8 mouse cellular contexts compared by ENCODE assay signal in the genomic region with DNA sequence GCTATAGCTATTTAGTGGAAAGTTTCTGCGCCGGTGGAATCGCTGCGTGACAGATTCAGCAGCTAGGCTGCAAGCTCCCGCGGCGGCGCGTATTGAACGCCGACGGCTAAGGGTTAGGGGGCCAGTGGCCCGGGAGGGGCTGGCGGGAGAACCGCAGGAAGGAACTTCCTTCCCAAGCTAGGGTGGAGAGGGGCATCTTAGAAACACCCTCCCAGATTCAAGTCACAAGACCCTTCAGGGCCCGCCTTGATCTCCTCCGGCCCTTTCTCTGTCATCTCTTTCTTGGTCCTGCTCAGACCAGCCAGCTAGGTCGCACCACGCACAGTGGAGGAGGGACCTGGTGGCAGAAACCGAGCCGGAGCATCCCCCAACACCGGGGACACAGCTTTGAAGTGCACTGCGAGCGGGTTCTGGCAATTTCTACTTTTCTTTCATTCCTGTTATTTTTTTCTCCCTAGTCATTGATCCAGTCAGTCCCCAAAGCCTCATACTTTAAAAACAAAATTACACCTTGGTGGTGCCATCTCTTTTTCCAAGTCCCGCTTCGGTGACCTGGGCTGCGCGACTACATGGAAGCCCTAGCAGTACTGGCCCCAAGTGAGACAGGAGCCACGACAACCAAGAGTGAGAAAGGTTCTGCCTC. TPM values are rescaled to one million over a fixed set of nuclear protein-coding genes. Genes with fewer than 3 reads are reported as not detected.
DNase-seq lines count a peak whose midpoint lies in the region; ATAC-seq and TF ChIP-seq lines count a peak whose summit lies in the region.

No protein-coding gene starts in this region.

- peak overlapping the region; percentile 65 for H3K4me3 ChIP-seq in kidney, embryonic 15.5 days (replicated peaks)
- peak overlapping the region; percentile 61 for H3K4me3 ChIP-seq in heart, adult 2 months
- H3K4me3 ChIP-seq in limb, embryonic 10.5 days = peak overlapping the region; percentile 78
- H3K4me3 ChIP-seq in midbrain, embryonic 13.5 days (replicated peaks) = peak overlapping the region; percentile 86

- no peak for TF ChIP-seq CTCF in heart, adult 2 months (IDR thresholded peaks at IDR 0.05)

- H3K4me1 ChIP-seq in kidney, embryonic 15.5 days = peaks cover 43% of the 10 kb centered on the region
- no peaks in the 10 kb centered on the region; the same call in 1 of the 2 replicates for H3K4me1 ChIP-seq in heart, adult 2 months (ENCODE audit: control insufficient read depth, insufficient read depth, low read length)
- H3K4me1 ChIP-seq in limb, embryonic 10.5 days = peaks cover 49% of the 10 kb centered on the region
- H3K4me1 ChIP-seq in midbrain, embryonic 13.5 days (replicated peaks) = peaks cover 51% of the 10 kb centered on the region

- no peaks in the 10 kb centered on the region for H3K79me2 ChIP-seq in heart, adult 2 months (replicated peaks; ENCODE audit: control insufficient read depth, insufficient read depth, low read length)

- H3K9me3 ChIP-seq in kidney, embryonic 15.5 days (replicated peaks) = no peaks in the 10 kb centered on the region
- H3K9me3 ChIP-seq in limb, embryonic 10.5 days (replicated peaks) = no peaks in the 10 kb centered on the region
- H3K9me3 ChIP-seq in midbrain, embryonic 13.5 days = no peaks in the 10 kb centered on the region

- WGBS in kidney, embryonic 15.5 days = 1% methylated on average over 29 of the region's 29 CpGs
- 1% methylated on average over 29 of the region's 29 CpGs for WGBS in heart, adult 2 months
- WGBS in limb, embryonic 10.5 days = under 1% methylated on average over 29 of the region's 29 CpGs
- 0% methylated on average over 29 of the region's 29 CpGs for WGBS in midbrain, embryonic 13.5 days

- peaks cover 54% of the 10 kb centered on the region for H3K27me3 ChIP-seq in kidney, embryonic 15.5 days
- peaks cover 9% of the 10 kb centered on the region for H3K27me3 ChIP-seq in heart, adult 2 months (ENCODE audit: control insufficient read depth, insufficient read depth, low read length)
- H3K27me3 ChIP-seq in limb, embryonic 10.5 days (ENCODE audit: low read depth, poor library complexity, severe bottlenecking) = peaks cover 10% of the 10 kb centered on the region; the same call in 1 of the 2 replicates
- H3K27me3 ChIP-seq in midbrain, embryonic 13.5 days = peaks cover 8% of the 10 kb centered on the region; the same call in 1 of the 2 replicates

- ATAC-seq in kidney, embryonic 15.5 days (replicated peaks; ENCODE audit: low FRiP score) = peak; percentile 30; the same call in 1 of the 2 replicates
- ATAC-seq in midbrain, embryonic 13.5 days = peak; percentile 39

- peak overlapping the region; percentile 96 for H3K4me2 ChIP-seq in kidney, embryonic 15.5 days
- H3K4me2 ChIP-seq in midbrain, embryonic 13.5 days (replicated peaks) = peak overlapping the region; percentile 94

- intact Hi-C loops in heart, adult 2 months (cut with DNase I) = loop anchor here (5.0 kb wide), 2 partner anchors 287 to 892 kb away; no protein-coding TSS in a partner anchor

- TF ChIP-seq POLR2A in heart, adult 2 months (IDR thresholded peaks at IDR 0.05; ENCODE audit: insufficient read depth, low read depth, low read length) = no peak

- peak overlapping the region; percentile 21; the same call in 1 of the 2 replicates for H3K9ac ChIP-seq in kidney, embryonic 15.5 days
- H3K9ac ChIP-seq in heart, adult 2 months (ENCODE audit: low read depth, low read length) = 0 out of 2 replicates have a peak overlapping the region, but pooled peaks have one; percentile 27
- H3K9ac ChIP-seq in midbrain, embryonic 13.5 days (replicated peaks) = peak overlapping the region; percentile 84

- no peaks in the 10 kb centered on the region for H3K36me3 ChIP-seq in kidney, embryonic 15.5 days
- H3K36me3 ChIP-seq in heart, adult 2 months (ENCODE audit: control insufficient read depth, insufficient read depth, low read length) = no peaks in the 10 kb centered on the region
- H3K36me3 ChIP-seq in limb, embryonic 10.5 days = no peaks in the 10 kb centered on the region
- H3K36me3 ChIP-seq in midbrain, embryonic 13.5 days = no peaks in the 10 kb centered on the region

- no peak overlapping the region; the same call in 1 of the 2 replicates for H3K27ac ChIP-seq in kidney, embryonic 15.5 days
- peak overlapping the region; percentile 63 for H3K27ac ChIP-seq in heart, adult 2 months
- peak overlapping the region; percentile 93 for H3K27ac ChIP-seq in limb, embryonic 10.5 days
- H3K27ac ChIP-seq in midbrain, embryonic 13.5 days = peak overlapping the region; percentile 78

- no peak for TF ChIP-seq EP300 in heart, adult 2 months (IDR thresholded peaks at IDR 0.05; ENCODE audit: insufficient read depth, low read depth, low read length)

- no peak for DNase-seq in kidney, adult 18-20 months
- DNase-seq in brain, adult 2 months (ENCODE audit: low read depth, low spot score) = peak; percentile 25
- DNase-seq in heart, adult 2 months = peak; percentile 20 to 37
- DNase-seq in limb, embryonic 10.5 days (ENCODE audit: low spot score) = peak; percentile 68
- no peak for DNase-seq in spleen, adult 18-20 months
- DNase-seq in left cerebral cortex, adult 9 months (ENCODE audit: low spot score in 2 of 2) = no peak

RNA-seq across cellular contexts. Expression of gene Foxp2, which starts 1.1 kb away (rescaled TPM):
- polyA plus RNA-seq in kidney, embryonic 15.5 days (2015; fragmentation: Nextera tagmentation; extraction: Ambion mirVana) = 6.4 and 8.3 TPM in 2 replicates
- total RNA-seq in heart, adult 2 months (2021) = 1 to 10 TPM; 2.0 TPM
- polyA plus RNA-seq in heart, adult 2 months (2012; rRNA removed) = 3.6 TPM in 2 replicates
- polyA plus RNA-seq in limb, embryonic 10.5 days (2016; fragmentation: Nextera tagmentation; extraction: Ambion mirVana) = 9.0 and 17.9 TPM in 2 replicates
- polyA plus RNA-seq in midbrain, embryonic 13.5 days (2015; fragmentation: Nextera tagmentation; extraction: Ambion mirVana) = 56.7 and 71.6 TPM in 2 replicates

Comparison
In these comparisons a context has a peak if more than half of its experiments do, and no peak if none do; other contexts are left out.
1. H3K9ac ChIP-seq: peak in every context shown above with its lines; median percentile 84 in midbrain, embryonic 13.5 days; 27 in heart, adult 2 months; 21 in kidney, embryonic 15.5 days.
2. DNase-seq: peak in brain, adult 2 months (single experiment), heart, adult 2 months (2 of 2) and limb, embryonic 10.5 days (single experiment); none in kidney, adult 18-20 months (single experiment), spleen, adult 18-20 months (0 of 2) and left cerebral cortex, adult 9 months (0 of 2).
3. Peak in every context shown above with its lines, with median percentiles within 50 percentile points of each other: H3K4me3 ChIP-seq.